Mouse (Mus musculus): ENCODE measurements around the gene Elmod1. TPM values are rescaled to one million over a fixed set of nuclear protein-coding genes. Genes with fewer than 3 reads are reported as not detected.

Gene Elmod1
- not detected for polyA plus RNA-seq (2015; fragmentation: Illumina TruSeq; extraction: RNeasy Lipid Tissue Mini Kit (QIAGEN cat#74804); ENCODE audit: insufficient read depth, low replicate concordance)

GRCm38 (mm10) chr9:53975122-53975518, at the start of gene Elmod1:
Gene Elmod1, minus strand, starts transcription at chr9:53975301.

Other genes starting within 250 kb of the Elmod1 start
- 4.8 TPM for gene Slc35f2, start 203.8 kb downstream of the Elmod1 start, polyA plus RNA-seq (2015; fragmentation: Illumina TruSeq; extraction: RNeasy Lipid Tissue Mini Kit (QIAGEN cat#74804); ENCODE audit: insufficient read depth, low replicate concordance)
- 0.36 TPM for gene Sln, start 125.1 kb downstream of the Elmod1 start, polyA plus RNA-seq (2015; fragmentation: Illumina TruSeq; extraction: RNeasy Lipid Tissue Mini Kit (QIAGEN cat#74804); ENCODE audit: insufficient read depth, low replicate concordance)
- gene Tnfaip8l3, start 93.1 kb upstream of the Elmod1 start, polyA plus RNA-seq (2015; fragmentation: Illumina TruSeq; extraction: RNeasy Lipid Tissue Mini Kit (QIAGEN cat#74804); ENCODE audit: insufficient read depth, low replicate concordance): 0.06 TPM